Mouse (Mus musculus): ENCODE data around the gene Rad23a.
A peak's percentile ranks its signal among the peaks of the same experiment; 100 is the strongest.

Gene Rad23a

GRCm38 (mm10) chr8:84840248-84840999 lies at the start of gene Rad23a:
Rad23a (minus strand) TSS chr8:84840665.
- peak; percentile 96 for DNase-seq (ENCODE audit: low spot score)

GRCm38 (mm10) chr8:84889141-84889540 lies 48.7 kb upstream of the Rad23a start:
- no peak for DNase-seq (ENCODE audit: low spot score)

- DNase-seq (ENCODE audit: low spot score), result no peak
Observed at GRCm38 (mm10) chr8:84888280-84888679, 47.8 kb upstream of the Rad23a start.

DNA sequence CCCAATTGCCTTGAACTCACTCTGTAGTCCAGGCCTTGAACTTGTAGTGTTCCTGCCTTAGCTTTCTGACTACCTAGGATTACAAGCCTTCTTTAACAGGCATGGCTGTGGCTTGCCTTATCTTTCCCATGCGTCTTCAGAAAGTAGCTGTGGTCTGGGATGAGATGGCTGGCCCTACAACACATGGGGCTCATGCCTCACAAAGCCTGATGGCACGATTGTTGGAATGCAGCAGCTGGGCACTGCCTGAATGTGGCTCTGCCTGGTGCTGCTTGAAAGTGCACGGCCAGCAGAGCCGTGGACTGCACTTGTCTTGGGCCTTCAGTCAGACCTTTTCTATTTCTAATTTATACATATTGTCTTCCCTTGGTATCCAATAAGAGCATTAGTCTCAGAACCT lies 44.3 kb upstream of the Rad23a start:
- DNase-seq (ENCODE audit: low spot score), result no peak

DNA sequence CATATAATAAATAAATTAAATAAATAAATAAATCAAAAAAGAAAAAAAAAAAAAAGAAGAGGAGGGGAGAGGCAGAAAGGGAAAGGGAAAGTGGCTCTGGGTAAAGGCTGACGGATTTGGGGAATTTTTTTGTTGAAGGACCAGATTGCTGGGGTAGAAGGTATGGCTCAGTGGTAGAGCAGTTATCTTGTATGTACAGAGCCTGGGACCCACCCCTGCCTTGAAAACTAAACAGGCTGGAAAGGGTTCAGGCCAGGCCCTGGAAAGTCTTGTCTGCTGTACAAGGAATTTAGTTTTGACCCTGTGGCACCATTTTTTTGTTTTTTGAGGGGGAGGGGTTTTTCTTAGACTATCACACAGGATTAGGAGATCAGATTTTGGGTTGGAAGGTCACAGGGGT lies 38.5 kb upstream of the Rad23a start:
- no peak for DNase-seq (ENCODE audit: low spot score)

GRCm38 (mm10) chr8:84877297-84878035 lies 37.0 kb upstream of the Rad23a start:
- no peak for DNase-seq (ENCODE audit: low spot score)

DNA sequence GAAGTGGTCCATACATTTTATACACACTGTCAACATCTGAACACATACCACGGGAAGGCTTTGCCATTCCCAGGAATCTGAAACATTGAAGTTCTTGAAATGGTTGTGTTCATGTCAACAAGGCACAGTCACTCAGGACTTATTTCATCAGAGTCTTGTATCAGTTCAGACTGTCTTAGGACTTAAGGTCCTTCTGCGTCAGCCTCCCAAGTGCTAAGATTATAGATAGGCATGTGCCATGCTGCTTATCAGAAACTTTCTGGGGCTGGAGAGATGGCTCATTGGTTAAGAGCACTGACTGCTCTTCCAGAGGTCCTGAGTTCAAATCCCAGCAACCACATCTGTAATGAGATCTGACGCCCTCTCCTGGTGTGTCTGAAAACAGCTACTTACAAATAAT lies 33.9 kb upstream of the Rad23a start:
- no peak for DNase-seq (ENCODE audit: low spot score)

DNA sequence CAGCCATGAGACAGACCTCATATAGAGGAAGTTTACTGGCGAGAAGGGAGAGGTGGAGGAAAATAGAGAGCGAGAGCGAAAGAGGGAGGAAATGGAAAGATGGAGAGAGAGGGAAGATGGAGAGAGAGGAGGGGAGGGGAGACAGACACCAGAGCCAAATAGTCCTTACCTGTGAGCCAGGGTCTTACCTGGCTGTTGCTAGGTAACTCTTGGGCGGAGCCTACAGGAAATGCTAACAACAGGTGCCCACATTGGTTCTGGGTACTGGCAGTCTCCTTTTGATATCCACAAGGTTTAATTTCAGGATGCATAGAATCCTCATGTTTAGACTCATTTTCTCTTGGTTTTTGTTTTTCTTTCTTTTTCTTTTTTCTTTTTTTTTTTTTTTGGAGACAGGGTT lies 32.6 kb upstream of the Rad23a start:
- no peak for DNase-seq (ENCODE audit: low spot score)

- peak; percentile 23 for DNase-seq (ENCODE audit: low spot score)
Observed at GRCm38 (mm10) chr8:84872309-84872965, 32.0 kb upstream of the Rad23a start.

GRCm38 (mm10) chr8:84871376-84872308 lies 31.2 kb upstream of the Rad23a start, which contains the start of gene Syce2:
Syce2 (plus strand) TSS chr8:84872111.
- peak; percentile 84 for DNase-seq (ENCODE audit: low spot score)

GRCm38 (mm10) chr8:84856864-84857441 lies 16.5 kb upstream of the Rad23a start, which contains the start of gene Farsa:
Farsa (plus strand) TSS chr8:84856989.
- DNase-seq (ENCODE audit: low spot score), result peak; percentile 90

- no peak for DNase-seq (ENCODE audit: low spot score)
Observed at GRCm38 (mm10) chr8:84856434-84856833, 16.0 kb upstream of the Rad23a start.

DNA sequence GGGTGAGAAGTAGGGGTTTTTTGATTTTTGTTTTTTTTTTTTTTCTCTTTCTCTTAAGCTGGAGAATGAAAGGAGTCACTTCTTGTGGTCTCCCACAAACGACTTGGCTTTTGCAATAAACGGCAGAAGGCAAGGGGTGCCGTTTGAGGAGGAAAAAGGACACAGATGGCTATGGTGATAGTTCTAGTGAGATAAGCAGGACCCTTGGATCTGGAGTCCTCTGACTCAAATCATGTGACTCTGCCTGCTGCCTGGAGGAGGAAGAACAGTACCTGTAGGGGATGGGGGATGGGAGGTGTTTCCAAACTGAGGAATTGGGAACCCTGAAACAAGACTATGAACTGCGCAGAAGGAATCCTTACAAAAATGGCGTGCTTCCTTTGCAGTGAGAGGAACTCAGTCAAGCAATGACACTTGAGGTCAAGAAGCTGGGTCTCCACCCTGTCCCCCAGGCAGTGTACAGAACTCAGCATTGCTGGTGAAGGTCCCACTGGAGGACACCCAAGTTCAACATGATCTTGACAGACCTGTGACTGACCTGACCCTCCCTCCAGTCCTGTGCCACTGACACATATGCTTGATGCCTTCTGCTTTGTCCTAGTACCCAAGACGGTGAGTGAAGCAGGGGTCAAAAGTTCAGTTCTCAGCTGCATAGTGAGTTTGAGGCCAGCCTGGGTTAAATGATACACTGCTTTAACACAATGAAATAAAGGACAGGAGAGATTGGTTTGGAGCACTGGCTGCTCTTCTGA lies 7.4 kb upstream of the Rad23a start:
- peak; percentile 41 for DNase-seq (ENCODE audit: low spot score)

DNA sequence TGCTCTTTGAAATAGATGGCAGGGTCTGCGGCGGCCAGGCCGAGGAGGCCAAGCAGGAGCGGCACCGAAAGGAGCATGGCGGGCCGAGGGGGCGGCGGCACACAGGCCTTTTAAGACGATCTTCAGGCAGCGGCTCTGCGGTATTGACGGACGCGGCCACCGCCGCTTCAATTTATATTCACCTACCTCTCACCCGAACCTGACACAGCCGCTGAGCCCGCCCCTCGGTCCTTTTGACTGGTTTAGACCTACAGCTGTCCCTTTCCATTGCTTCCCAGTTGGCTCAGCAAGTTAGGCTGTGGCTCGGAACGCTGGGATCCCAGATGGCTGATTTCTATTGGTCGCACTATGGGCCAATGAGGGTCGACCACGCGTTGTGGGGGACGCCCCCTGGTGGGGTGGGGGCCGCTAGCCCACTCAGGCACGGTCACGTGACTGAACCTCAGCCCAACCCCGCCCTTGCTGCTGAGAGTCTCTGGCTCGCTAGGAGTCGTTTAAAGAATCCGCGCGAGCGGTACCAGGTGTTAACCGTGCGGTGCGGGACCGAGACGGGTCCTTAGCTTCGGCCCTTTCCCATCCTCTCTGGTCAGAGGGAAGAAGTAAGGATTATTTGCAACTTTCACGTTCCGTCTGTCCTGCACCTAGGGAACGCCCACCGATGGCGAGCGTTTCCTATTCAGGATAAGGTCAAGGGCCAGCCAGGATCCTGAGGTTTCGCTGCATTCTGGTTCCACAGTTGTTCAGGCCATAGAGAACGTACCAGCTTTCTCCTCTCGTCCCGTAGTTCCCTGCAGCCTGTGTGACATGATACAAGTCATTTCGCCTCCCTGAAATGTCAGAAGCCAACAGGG lies 6.5 kb upstream of the Rad23a start, which contains the start of gene Calr:
Gene Calr, minus strand, starts transcription at position 213 of the 851 bp plus-strand sequence.
- DNase-seq (ENCODE audit: low spot score), result peak; percentile 100

DNA sequence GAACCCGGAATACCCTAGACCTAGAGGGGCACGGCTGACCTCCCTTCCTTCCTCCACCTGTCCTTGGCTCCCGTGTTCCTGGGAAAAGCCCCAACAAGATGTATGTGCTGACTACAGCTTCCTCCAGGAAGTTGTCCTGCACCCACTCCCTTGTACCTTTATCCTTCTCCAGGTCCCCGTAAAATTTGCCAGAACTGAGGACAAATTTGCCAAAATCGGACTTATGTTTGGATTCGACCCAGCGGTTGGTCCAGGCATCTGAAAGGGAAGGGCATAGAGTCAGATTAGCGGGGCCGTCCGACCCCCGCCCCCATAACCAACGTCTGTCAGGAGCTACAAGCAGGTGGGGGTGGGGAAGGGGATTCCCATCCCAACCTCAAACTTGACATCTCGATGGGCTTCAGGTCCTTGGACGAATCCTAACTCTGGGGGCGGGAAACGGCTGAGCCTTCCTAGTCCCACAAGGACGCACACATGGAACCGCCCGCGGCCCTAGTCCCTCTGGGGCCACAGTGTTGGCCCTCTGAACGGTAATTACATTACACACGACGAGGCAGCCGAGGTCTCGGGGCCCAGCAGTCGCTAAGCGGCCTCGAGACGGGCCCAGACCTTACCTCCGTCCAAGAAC lies 5.7 kb upstream of the Rad23a start:
- no peak for DNase-seq (ENCODE audit: low spot score)

- no peak for DNase-seq (ENCODE audit: low spot score)
Observed at GRCm38 (mm10) chr8:84845355-84846093, 5.1 kb upstream of the Rad23a start.

GRCm38 (mm10) chr8:84844397-84845070 lies 4.1 kb upstream of the Rad23a start:
- no peak for DNase-seq (ENCODE audit: low spot score)

- no peak for DNase-seq (ENCODE audit: low spot score)
Observed at GRCm38 (mm10) chr8:84841514-84841913, 1.0 kb upstream of the Rad23a start.

Data from T-cell, adult 2 months (primary cell).